Mouse (Mus musculus) liver, adult 2 months (tissue): ENCODE measurements around the gene Slc2a9.

Experiments used
- CTCF ChIP-seq: fragments of 200-500 bp; IDR thresholded peaks from 2 replicates; pipeline ENCODE4 v1.5.1; 2011; ENCODE audit warnings: low read depth, low read length, control low read depth
- POLR2A ChIP-seq: fragments of 200-500 bp; IDR thresholded peaks from 2 replicates; pipeline ENCODE4 v1.6.1; 2011; ENCODE audit warnings: low read length, control low read depth; ENCODE audit not compliant: insufficient read depth; ENCODE audit errors: extremely low read depth

- TF ChIP-seq CTCF (no peak), POLR2A (no peak)
Observed at GRCm38 (mm10) chr5:38441088-38441839, 61.7 kb downstream of the Slc2a9 start.
